Mouse (Mus musculus) CH12.LX (cell line): ENCODE results near the gene Ptbp1.

ENCODE experiments used
- CHD1 ChIP-seq: IDR thresholded peaks from 2 replicates; pipeline ENCODE4 v1.6.1; 2012; ENCODE audit warnings: low read depth, low read length, improper control_type of control experiment, inconsistent platforms
- CTCF ChIP-seq, 2 experiments: IDR thresholded peaks in 1 of 2; conservative IDR thresholded peaks in 1 of 2; 2 replicates each; pipeline ENCODE4 v1.5.1; 2011 to 2012; ENCODE audit warnings: low read depth in 2 of 2, low read length in 2 of 2, improper control_type of control experiment in 1 of 2, inconsistent platforms in 1 of 2, mild to moderate bottlenecking in 1 of 2, moderate library complexity in 1 of 2
- EP300 ChIP-seq: IDR thresholded peaks from 2 replicates; pipeline ENCODE4 v1.6.1; 2011; ENCODE audit warnings: low read length, improper control_type of control experiment
- JUND ChIP-seq: conservative IDR thresholded peaks from 2 replicates; pipeline ENCODE4 v1.6.1; 2011; ENCODE audit warnings: low read depth, low read length, improper control_type of control experiment
- MAX ChIP-seq: IDR thresholded peaks from 2 replicates; pipeline ENCODE4 v1.6.1; 2011; ENCODE audit warnings: low read length, improper control_type of control experiment
- MAZ ChIP-seq: IDR thresholded peaks from 2 replicates; pipeline ENCODE4 v1.6.1; 2012; ENCODE audit warnings: low read depth, mild to moderate bottlenecking, inconsistent platforms, low read length, improper control_type of control experiment, moderate library complexity
- POLR2A ChIP-seq: IDR thresholded peaks from 2 replicates; pipeline ENCODE4 v1.6.1; 2011; ENCODE audit warnings: low read depth, mild to moderate bottlenecking, improper control_type of control experiment, low read length
- POLR2AphosphoS2 ChIP-seq: IDR thresholded peaks from 2 replicates; pipeline ENCODE4 v1.6.1; 2011; ENCODE audit warnings: low read depth, low read length, improper control_type of control experiment
- ZKSCAN1 ChIP-seq: IDR thresholded peaks from 2 replicates; pipeline ENCODE4 v1.6.1; 2012; ENCODE audit warnings: low read depth, inconsistent platforms, low read length, improper control_type of control experiment, borderline replicate concordance
- ZMIZ1 ChIP-seq: IDR thresholded peaks from 2 replicates; pipeline ENCODE4 v1.6.1; 2012; ENCODE audit warnings: low read depth, mild to moderate bottlenecking, inconsistent platforms, low read length, improper control_type of control experiment

GRCm38 (mm10) chr10:79874290-79874862, 20.1 kb downstream of the Ptbp1 start, which contains the start of the genes Prtn3 and Plppr3:
- no peak for TF ChIP-seq CTCF (conservative IDR thresholded peaks at IDR 0.05 in 1 of 2, IDR thresholded peaks at IDR 0.05 in 1 of 2; ENCODE audit: low read depth in 2 of 2, low read length in 2 of 2)
- TF ChIP-seq EP300, result no peak
- no peak for TF ChIP-seq JUND
- TF ChIP-seq MAZ, result no peak
- no peak for TF ChIP-seq POLR2A
- TF ChIP-seq ZMIZ1, result no peak
- no peak for TF ChIP-seq POLR2AphosphoS2
- TF ChIP-seq ZKSCAN1, result no peak
- no peak for TF ChIP-seq CHD1
- TF ChIP-seq MAX, result no peak
